Mouse (Mus musculus) hindbrain, postnatal 0 days (tissue): Measurements from ENCODE around the gene Fmo5. TPM values are rescaled to one million over a fixed set of nuclear protein-coding genes. Genes with fewer than 3 reads are reported as not detected.

Experiments
- ATAC-seq: fragments of 200-750 bp; cut with Nextera tagmentation; 2 replicates; pipeline ENCODE4 v1.8.0; 2017; ENCODE audit warnings: mild to moderate bottlenecking, moderate TSS enrichment, moderate library complexity
- DNase-seq: peaks from one replicate; pipeline ENCODE4 v3.0.0-alpha.2; 2015; ENCODE audit warnings: low spot score
- H3K27ac ChIP-seq: fragments of 300-500 bp; sonication (generic); 2 replicates; pipeline ENCODE4 v1.5.1; 2014; ENCODE audit warnings: mild to moderate bottlenecking
- H3K27me3 ChIP-seq: fragments of 300-500 bp; sonication (generic); 2 replicates; pipeline ENCODE4 v1.6.1; 2014; ENCODE audit warnings: low read length, mixed read lengths; ENCODE audit not compliant: insufficient read depth
- H3K36me3 ChIP-seq: fragments of 300-500 bp; sonication (generic); 2 replicates; pipeline ENCODE4 v1.6.1; 2014; ENCODE audit warnings: low read length, mixed read lengths; ENCODE audit not compliant: insufficient read depth
- H3K4me1 ChIP-seq: fragments of 300-500 bp; sonication (generic); 2 replicates; pipeline ENCODE4 v1.6.1; 2014; ENCODE audit warnings: antibody characterized with exemption, low read length, mixed read lengths; ENCODE audit not compliant: insufficient read depth
- H3K4me2 ChIP-seq: fragments of 300-500 bp; sonication (generic); 2 replicates; pipeline ENCODE4 v1.6.1; 2014; ENCODE audit warnings: low read depth, mild to moderate bottlenecking, low read length, moderate library complexity, mixed read lengths
- H3K4me3 ChIP-seq: fragments of 300-500 bp; sonication (generic); 2 replicates; pipeline ENCODE4 v1.5.1; 2014; ENCODE audit warnings: low read length
- H3K9ac ChIP-seq: fragments of 300-500 bp; sonication (generic); replicated peaks from 2 replicates; pipeline ENCODE4 v1.6.1; 2014; ENCODE audit warnings: mild to moderate bottlenecking, low read length, moderate library complexity, mixed read lengths
- H3K9me3 ChIP-seq: fragments of 300-500 bp; sonication (generic); 2 replicates; pipeline ENCODE4 v1.6.1; 2016; ENCODE audit warnings: low read length, mixed read lengths
- CTCF ChIP-seq: IDR thresholded peaks from 2 replicates; pipeline ENCODE4 v1.5.1; 2016; ENCODE audit warnings: antibody characterized with exemption, control low read depth, low read depth
- WGBS: fragments of 180-500 bp; shearing (Covaris S2); extraction: QIAGEN DNeasy Blood & Tissue Kit; methylation state at CpG from one replicate; pipeline ENCODE4 v1.1.7; 2014; 5-methylcytosine and 5-hydroxymethylcytosine counted together
- polyA plus RNA-seq: library from polyadenylated mRNA; unstranded; fragments of >200 nt; fragmentation: Nextera tagmentation; extraction: Ambion mirVana; gene quantifications from 2 replicates; pipeline ENCODE4 v1.2.1, GENCODE M21; 2015
- total RNA-seq: library from RNA; depleted of rRNA; stranded (reverse); fragments of >200 nt; gene quantifications from 2 replicates; pipeline ENCODE4 v1.2.3, GENCODE M21; 2014

Fmo5 gene
- total and polyA plus RNA-seq, 2 experiments from 2014 or later = 0.84 to 0.88 TPM

- Histone ChIP-seq H3K4me2 (no peak within 1 kb of the TSS), H3K27me3 (no peaks in the 10 kb centered on the region), H3K9me3 (no peaks in the 10 kb centered on the region), H3K27ac (no peak within 1 kb of the TSS), H3K4me3 (no peak within 1 kb of the TSS), H3K9ac (no peak within 1 kb of the TSS), H3K36me3 (peaks cover 11% of the 10 kb centered on the region; the same call in 1 of the 2 replicates), H3K4me1 (no peaks in the 10 kb centered on the region)
- DNase-seq (no peak), ATAC-seq (no peak)
- 92% methylated on average over 7 of the region's 7 CpGs for WGBS
- TF ChIP-seq CTCF = no peak
Measured at GRCm38 (mm10) chr3:97674644-97675110, 46.1 kb downstream of the Fmo5 start, which contains the start of gene Gm17651. Gm17651 (minus strand) TSS chr3:97674694.

GRCm38 (mm10) chr3:97676126-97676525 is 47.5 kb downstream of the Fmo5 start:
- no peak for TF ChIP-seq CTCF
- Histone ChIP-seq H3K4me2 (no peak overlapping the region), H3K36me3 (no peaks in the 10 kb centered on the region), H3K4me1 (no peaks in the 10 kb centered on the region), H3K27me3 (no peaks in the 10 kb centered on the region), H3K9me3 (no peaks in the 10 kb centered on the region), H3K9ac (no peak overlapping the region), H3K27ac (no peak overlapping the region), H3K4me3 (no peak overlapping the region)
- DNase-seq = no peak
- 92% methylated on average over 3 of the region's 3 CpGs for WGBS
- no peak for ATAC-seq

GRCm38 (mm10) chr3:97678416-97678815 is 49.8 kb downstream of the Fmo5 start:
- WGBS = 90% methylated on average over 3 of the region's 3 CpGs
- H3K36me3 ChIP-seq = no peaks in the 10 kb centered on the region
- DNase-seq = no peak
- H3K27me3 ChIP-seq = no peaks in the 10 kb centered on the region
- no peak overlapping the region for H3K9ac ChIP-seq
- no peak overlapping the region for H3K4me3 ChIP-seq
- H3K4me1 ChIP-seq = no peaks in the 10 kb centered on the region
- H3K4me2 ChIP-seq = no peak overlapping the region
- H3K9me3 ChIP-seq = no peaks in the 10 kb centered on the region
- ATAC-seq = no peak
- TF ChIP-seq CTCF = no peak
- H3K27ac ChIP-seq = no peak overlapping the region

GRCm38 (mm10) chr3:97680631-97681320 is 52.2 kb downstream of the Fmo5 start:
- peak; percentile 75 for ATAC-seq
- Histone ChIP-seq H3K27ac (peak overlapping the region; percentile 22; the same call in 1 of the 2 replicates), H3K36me3 (no peaks in the 10 kb centered on the region), H3K27me3 (no peaks in the 10 kb centered on the region), H3K4me1 (no peaks in the 10 kb centered on the region), H3K4me3 (peak overlapping the region; percentile 36), H3K9ac (peak overlapping the region; percentile 46; the same call in 1 of the 2 replicates), H3K4me2 (peak overlapping the region; percentile 65), H3K9me3 (no peaks in the 10 kb centered on the region)
- peak; percentile 80 for DNase-seq
- 3% methylated on average over 28 of the region's 28 CpGs for WGBS
- TF ChIP-seq CTCF = peak; percentile 81

- ATAC-seq (peak; percentile 71), DNase-seq (peak; percentile 88)
- H3K4me2 ChIP-seq = peak overlapping the region; percentile 65
- H3K27me3 ChIP-seq = no peaks in the 10 kb centered on the region
- no peaks in the 10 kb centered on the region for H3K9me3 ChIP-seq
- H3K4me3 ChIP-seq = peak overlapping the region; percentile 36
- peak overlapping the region; percentile 46 for H3K9ac ChIP-seq
- no peaks in the 10 kb centered on the region for H3K4me1 ChIP-seq
- H3K36me3 ChIP-seq = no peaks in the 10 kb centered on the region
- peak overlapping the region; percentile 22; the same call in 1 of the 2 replicates for H3K27ac ChIP-seq
- TF ChIP-seq CTCF = peak; percentile 78
- 1% methylated on average over 33 of the region's 33 CpGs for WGBS
Measured at GRCm38 (mm10) chr3:97681321-97682158, 52.9 kb downstream of the Fmo5 start.

- 2% methylated on average over 11 of the region's 11 CpGs for WGBS
- H3K9me3 ChIP-seq = no peaks in the 10 kb centered on the region
- peak overlapping the region; percentile 65 for H3K4me2 ChIP-seq
- H3K4me3 ChIP-seq = peak overlapping the region; percentile 36
- no peak for ATAC-seq
- H3K9ac ChIP-seq = no peak overlapping the region
- H3K27me3 ChIP-seq = no peaks in the 10 kb centered on the region
- no peak overlapping the region for H3K27ac ChIP-seq
- TF ChIP-seq CTCF = no peak
- H3K4me1 ChIP-seq = no peaks in the 10 kb centered on the region
- DNase-seq = no peak
- H3K36me3 ChIP-seq = no peaks in the 10 kb centered on the region
Measured at GRCm38 (mm10) chr3:97682159-97682502, 53.5 kb downstream of the Fmo5 start.
